Mouse (Mus musculus) olfactory bulb, adult 2 months (tissue): ENCODE measurements around the gene Pax1. TPM values are rescaled to one million over a fixed set of nuclear protein-coding genes. Genes with fewer than 3 reads are reported as not detected.

Experiments
- H3K27ac ChIP-seq: fragments of 200-500 bp; 2 replicates; pipeline ENCODE4 v1.5.1; 2012; ENCODE audit warnings: low read depth, low read length; ENCODE audit not compliant: insufficient read depth
- H3K4me1 ChIP-seq: fragments of 200-500 bp; 2 replicates; pipeline ENCODE4 v1.6.1; 2012; ENCODE audit warnings: low read length; ENCODE audit not compliant: control insufficient read depth, insufficient read depth
- H3K4me3 ChIP-seq: fragments of 200-500 bp; 2 replicates; pipeline ENCODE4 v1.5.1; 2012; ENCODE audit warnings: mild to moderate bottlenecking, low read depth, low read length, moderate library complexity; ENCODE audit not compliant: insufficient read depth
- CTCF ChIP-seq: fragments of 200-500 bp; IDR thresholded peaks from 2 replicates; pipeline ENCODE4 v1.5.1; 2012; ENCODE audit warnings: low read depth, mild to moderate bottlenecking, low read length, moderate library complexity; ENCODE audit not compliant: insufficient read depth
- POLR2A ChIP-seq: fragments of 200-500 bp; IDR thresholded peaks from 2 replicates; pipeline ENCODE4 v1.6.1; 2012; ENCODE audit warnings: mild to moderate bottlenecking, low read depth, low read length, moderate library complexity; ENCODE audit not compliant: insufficient read depth
- WGBS: fragments of 180-500 bp; shearing (Covaris S2); methylation state at CpG from one replicate; pipeline ENCODE4 v1.1.7; 2018; 5-methylcytosine and 5-hydroxymethylcytosine counted together
- polyA plus RNA-seq: library from polyadenylated mRNA; stranded (reverse); fragments of >200 nt; gene quantifications from 2 replicates; pipeline ENCODE4 v1.2.4, GENCODE M21; 2012; ENCODE audit warnings: low replicate concordance; ENCODE audit not compliant: missing spikeins, insufficient read depth, insufficient read length

The Pax1 gene
- polyA plus RNA-seq, 1 experiment, result not detected

- H3K4me3 ChIP-seq, result no peak overlapping the region
- no peak overlapping the region for H3K27ac ChIP-seq
- H3K4me1 ChIP-seq, result peaks cover 13% of the 10 kb centered on the region
- TF ChIP-seq CTCF (no peak), POLR2A (no peak)
- WGBS, result 1% methylated on average over 18 of the region's 18 CpGs
These were observed 591 bp downstream of the Pax1 start for GRCm38 (mm10) chr2:147362316-147362715.

GRCm38 (mm10) chr2:147363401-147364130, 1.8 kb downstream of the Pax1 start:
- Histone ChIP-seq H3K4me1 (peaks cover 13% of the 10 kb centered on the region), H3K27ac (no peak overlapping the region), H3K4me3 (no peak overlapping the region)
- WGBS, result 6% methylated on average over 6 of the region's 6 CpGs
- no peak for TF ChIP-seq CTCF
- TF ChIP-seq POLR2A, result no peak

- Histone ChIP-seq H3K4me1 (peaks cover 13% of the 10 kb centered on the region), H3K4me3 (no peak overlapping the region), H3K27ac (no peak overlapping the region)
- TF ChIP-seq CTCF (no peak), POLR2A (no peak)
- WGBS, result 10% methylated on average over 6 of the region's 6 CpGs
These were observed 2.5 kb downstream of the Pax1 start for GRCm38 (mm10) chr2:147364198-147364597.

GRCm38 (mm10) chr2:147364982-147365907, 3.5 kb downstream of the Pax1 start:
- H3K4me3 ChIP-seq, result no peak overlapping the region; the same call in 1 of the 2 replicates
- H3K27ac ChIP-seq, result no peak overlapping the region
- H3K4me1 ChIP-seq, result peaks cover 13% of the 10 kb centered on the region
- WGBS, result 1% methylated on average over 80 of the region's 80 CpGs
- no peak for TF ChIP-seq CTCF
- TF ChIP-seq POLR2A, result no peak

GRCm38 (mm10) chr2:147365908-147366630, 4.3 kb downstream of the Pax1 start:
- WGBS, result 4% methylated on average over 36 of the region's 36 CpGs
- no peak overlapping the region for H3K27ac ChIP-seq
- no peak for TF ChIP-seq POLR2A
- no peak for TF ChIP-seq CTCF
- H3K4me3 ChIP-seq, result no peak overlapping the region
- peaks cover 13% of the 10 kb centered on the region for H3K4me1 ChIP-seq

DNA sequence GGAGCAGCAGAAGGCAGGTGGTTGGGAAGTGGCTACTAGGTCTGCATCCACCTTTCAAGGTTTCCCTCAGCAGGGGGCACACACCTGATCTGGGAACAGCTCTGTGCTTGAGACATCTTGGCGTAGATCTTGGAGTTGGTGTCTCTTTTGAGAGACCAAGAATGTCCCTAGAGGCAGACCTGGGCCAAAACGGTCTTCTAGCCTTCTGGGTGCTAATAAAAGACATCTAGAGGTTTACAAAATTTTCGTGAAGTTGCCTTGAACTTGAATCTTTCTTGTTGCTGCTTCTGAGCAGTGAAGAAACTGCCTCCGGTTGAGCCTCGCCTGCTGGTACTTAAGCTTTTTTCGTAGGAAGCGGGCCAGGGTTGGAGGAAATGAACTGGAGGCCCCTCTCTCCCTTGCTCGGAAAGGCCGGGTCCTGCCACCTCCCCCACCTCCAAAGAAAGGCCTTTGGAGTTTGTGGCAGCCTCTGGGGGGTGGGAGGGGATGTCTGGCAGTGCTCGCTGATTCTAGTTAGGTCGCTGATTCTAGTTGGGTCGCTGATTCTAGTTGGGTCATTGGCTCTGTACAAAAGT, 5.6 kb downstream of the Pax1 start:
- Histone ChIP-seq H3K4me1 (peaks cover 13% of the 10 kb centered on the region), H3K4me3 (no peak overlapping the region), H3K27ac (no peak overlapping the region)
- WGBS, result 6% methylated on average over 12 of the region's 12 CpGs
- TF ChIP-seq POLR2A, result no peak
- TF ChIP-seq CTCF, result no peak

GRCm38 (mm10) chr2:147367911-147368591, 6.3 kb downstream of the Pax1 start:
- 4% methylated on average over 32 of the region's 32 CpGs for WGBS
- TF ChIP-seq POLR2A, result no peak
- Histone ChIP-seq H3K27ac (no peak overlapping the region), H3K4me1 (peaks cover 13% of the 10 kb centered on the region), H3K4me3 (no peak overlapping the region)

DNA sequence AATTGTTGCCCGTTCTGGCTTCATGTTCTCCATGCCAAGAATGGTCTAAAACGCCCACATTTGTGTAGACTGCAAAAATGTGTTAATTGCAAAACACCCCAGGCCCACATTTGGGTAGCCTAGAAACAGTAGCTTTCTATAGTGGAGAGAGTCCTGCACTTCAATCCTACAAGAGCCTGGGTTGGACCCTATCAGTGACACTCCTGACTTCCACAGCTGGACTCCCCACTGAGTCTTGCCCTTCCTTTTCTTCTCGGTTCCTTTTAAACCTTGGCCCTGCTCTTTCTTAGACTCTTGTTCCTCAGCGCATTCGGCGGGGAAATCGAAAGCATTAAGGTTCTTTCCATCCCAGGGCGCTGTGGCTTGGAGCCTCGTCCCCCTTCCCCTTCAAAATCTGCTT, 7.8 kb downstream of the Pax1 start:
- no peak for TF ChIP-seq POLR2A
- no peak for TF ChIP-seq CTCF
- Histone ChIP-seq H3K4me3 (no peak overlapping the region), H3K4me1 (peaks cover 13% of the 10 kb centered on the region), H3K27ac (no peak overlapping the region)
- 7% methylated on average over 9 of the region's 9 CpGs for WGBS
